21 mouse cellular contexts compared by ENCODE assay signal in the genomic region with DNA sequence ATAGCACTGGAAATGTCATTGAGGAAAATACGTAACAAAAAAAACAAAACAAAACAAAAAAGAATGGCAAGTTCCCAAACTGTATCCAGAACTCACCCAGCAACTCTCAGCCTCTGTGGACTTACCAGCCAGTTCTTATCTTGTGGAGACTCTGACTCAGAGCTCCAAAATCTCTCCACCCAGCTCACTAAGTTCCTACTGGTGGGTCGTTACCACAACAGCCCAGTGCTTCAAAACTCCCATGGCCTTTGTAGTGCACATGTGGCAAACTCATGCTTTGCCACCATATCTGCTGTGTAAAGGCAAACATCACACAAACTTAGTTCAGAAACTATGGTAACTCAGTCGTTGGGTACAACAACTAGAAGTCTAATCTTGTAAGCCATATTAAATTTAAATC.
DNase-seq lines count a peak whose midpoint lies in the region; ATAC-seq and TF ChIP-seq lines count a peak whose summit lies in the region.
"Had no signal": no experiment of that assay in that cellular context is flagged by ENCODE, and none has a peak within 500 bp of the region (broad histone marks: within the 10 kb centered on the region; RNA-seq: fewer than 3 reads in every experiment).

No protein-coding gene starts in this region.

- H3K27ac ChIP-seq in liver, embryonic 11.5 days (ENCODE audit: low read depth, low read length) = no peak overlapping the region
- H3K27ac ChIP-seq in stomach, postnatal 0 days (replicated peaks) = no peak overlapping the region
- H3K27ac ChIP-seq: embryonic facial prominence, embryonic 12.5 days; heart, embryonic 10.5 days; hindbrain, postnatal 0 days; limb, embryonic 13.5 days; macrophage had no signal

- no peak for TF ChIP-seq EP300 in stomach, postnatal 0 days (optimal IDR thresholded peaks at IDR 0.05)

- 57% methylated on average over 3 of the region's 3 CpGs for WGBS in liver, embryonic 11.5 days
- WGBS in stomach, postnatal 0 days = 57% methylated on average over 3 of the region's 3 CpGs

- no peak overlapping the region for H3K9ac ChIP-seq in liver, embryonic 11.5 days (ENCODE audit: low read depth, low read length)
- H3K9ac ChIP-seq in stomach, postnatal 0 days (ENCODE audit: low read length) = no peak overlapping the region
- H3K9ac ChIP-seq: embryonic facial prominence, embryonic 12.5 days; limb, embryonic 13.5 days had no signal

- H3K79me3 ChIP-seq in C2C12 (ENCODE audit: low read depth) = no peaks in the 10 kb centered on the region

- H3K4me3 ChIP-seq in liver, embryonic 11.5 days (ENCODE audit: low read depth, low read length) = no peak overlapping the region
- no peak overlapping the region for H3K4me3 ChIP-seq in C2C12 (ENCODE audit: insufficient read depth, poor library complexity, severe bottlenecking)
- no peak overlapping the region for H3K4me3 ChIP-seq in stomach, postnatal 0 days (ENCODE audit: low read depth, low read length)
- H3K4me3 ChIP-seq: embryonic facial prominence, embryonic 12.5 days; heart, embryonic 10.5 days; limb, embryonic 13.5 days had no signal

- no peaks in the 10 kb centered on the region for H3K79me2 ChIP-seq in C2C12 (ENCODE audit: control insufficient read depth, insufficient read depth)

- peaks cover 7% of the 10 kb centered on the region; the same call in 1 of the 2 replicates for H3K4me1 ChIP-seq in liver, embryonic 11.5 days (replicated peaks; ENCODE audit: control insufficient read depth, insufficient read depth, low read length)
- H3K4me1 ChIP-seq in stomach, postnatal 0 days (replicated peaks; ENCODE audit: control insufficient read depth, insufficient read depth) = no peaks in the 10 kb centered on the region
- H3K4me1 ChIP-seq: embryonic facial prominence, embryonic 12.5 days; heart, embryonic 10.5 days; limb, embryonic 13.5 days had no signal

- TF ChIP-seq CTCF in C2C12 (IDR thresholded peaks at IDR 0.05; ENCODE audit: control insufficient read depth, insufficient read depth, insufficient read length) = no peak
- TF ChIP-seq CTCF in stomach, postnatal 0 days (IDR thresholded peaks at IDR 0.05; ENCODE audit: low read depth) = no peak

- H3K9me3 ChIP-seq in liver, embryonic 11.5 days (ENCODE audit: control insufficient read depth, low read length) = no peaks in the 10 kb centered on the region
- no peaks in the 10 kb centered on the region for H3K9me3 ChIP-seq in stomach, postnatal 0 days (ENCODE audit: control insufficient read depth, low read length)
- H3K9me3 ChIP-seq: embryonic facial prominence, embryonic 12.5 days; heart, embryonic 10.5 days; limb, embryonic 13.5 days had no signal

- H3ac ChIP-seq in C2C12 (ENCODE audit: control insufficient read depth, insufficient read length, low read depth) = no peak overlapping the region

- H3K4me2 ChIP-seq in liver, embryonic 11.5 days = no peak overlapping the region
- no peak overlapping the region for H3K4me2 ChIP-seq in stomach, postnatal 0 days (replicated peaks; ENCODE audit: low read depth)
- H3K4me2 ChIP-seq: embryonic facial prominence, embryonic 12.5 days; limb, embryonic 13.5 days; midbrain, embryonic 11.5 days had no signal

- H3K36me3 ChIP-seq in liver, embryonic 11.5 days (ENCODE audit: control insufficient read depth, insufficient read depth, low read length) = no peaks in the 10 kb centered on the region
- no peaks in the 10 kb centered on the region for H3K36me3 ChIP-seq in C2C12 (ENCODE audit: control insufficient read depth, insufficient read depth)
- H3K36me3 ChIP-seq in stomach, postnatal 0 days (ENCODE audit: control insufficient read depth, insufficient read depth, low read length) = no peaks in the 10 kb centered on the region
- H3K36me3 ChIP-seq: embryonic facial prominence, embryonic 12.5 days; heart, embryonic 10.5 days; limb, embryonic 13.5 days had no signal

- H3K27me3 ChIP-seq in liver, embryonic 11.5 days (replicated peaks; ENCODE audit: control insufficient read depth, insufficient read depth, low read length) = no peaks in the 10 kb centered on the region
- H3K27me3 ChIP-seq in C2C12 (ENCODE audit: control insufficient read depth, insufficient read depth, insufficient read length) = no peaks in the 10 kb centered on the region
- no peaks in the 10 kb centered on the region for H3K27me3 ChIP-seq in stomach, postnatal 0 days (ENCODE audit: control insufficient read depth, insufficient read depth, low read length)
- H3K27me3 ChIP-seq: embryonic facial prominence, embryonic 12.5 days; limb, embryonic 13.5 days; Patski had no signal

- DNase-seq in liver = peak; percentile 12
- DNase-seq in liver, embryonic 11.5 days (ENCODE audit: low spot score) = no peak
- peak; percentile 60 for DNase-seq in stomach, postnatal 0 days (ENCODE audit: low spot score)
- no peak for DNase-seq in thymus, postnatal 36 days
- no peak for DNase-seq in gastrocnemius, adult 8-10 months (ENCODE audit: low spot score in 2 of 2)
- DNase-seq: cerebellum, adult 11 months; cerebellum, postnatal 10 days; gastrocnemius, postnatal 36 days; layer of hippocampus, adult 9-11 months; thymus, postnatal 25 days had no signal

- no peak; the same call in 1 of the 2 replicates for ATAC-seq in liver, embryonic 11.5 days (replicated peaks; ENCODE audit: low FRiP score)
- peak; percentile 45; the same call in 1 of the 2 replicates for ATAC-seq in common myeloid progenitor, adult 5-6 weeks (replicated peaks; ENCODE audit: low read depth, poor library complexity, severe bottlenecking)
- peak; percentile 94 for ATAC-seq in stomach, postnatal 0 days (ENCODE audit: low FRiP score, low TSS enrichment)
- ATAC-seq: hindbrain, postnatal 0 days; intestine, embryonic 16.5 days; lung, postnatal 0 days; Patski had no signal

TF ChIP-seq in C2C12, 6 proteins besides CTCF, POLR2A, EP300 and RAD21:
- TF ChIP-seq MYOG (IDR thresholded peaks at IDR 0.05; ENCODE audit: control insufficient read depth, extremely low read depth, insufficient read length) = no peak
- no peak for TF ChIP-seq FOSL1 (IDR thresholded peaks at IDR 0.05; ENCODE audit: insufficient read depth, low read length, poor library complexity, severe bottlenecking)
- peak; percentile 67 for TF ChIP-seq MAX (IDR thresholded peaks at IDR 0.05)

Comparison
In these comparisons a context has a peak if more than half of its experiments do, and no peak if none do; other contexts are left out.
1. DNase-seq: peak in liver (single experiment) and stomach, postnatal 0 days (single experiment); none in liver, embryonic 11.5 days (single experiment), thymus, postnatal 36 days (0 of 2) and gastrocnemius, adult 8-10 months (0 of 2).